Mouse (Mus musculus) adipocyte (in vitro differentiated cells): ENCODE measurements around the gene Ctnna3.
"Not testable (repeated sequence)": the region's sequence is repeated elsewhere in the genome, so short reads cannot be mapped to it uniquely, and the experiment has no call there.

ENCODE experiments used
- DNase-seq: peaks from one replicate; pipeline ENCODE4 v3.0.0-alpha.2; 2016; ENCODE audit warnings: low spot score

The Ctnna3 gene

DNA sequence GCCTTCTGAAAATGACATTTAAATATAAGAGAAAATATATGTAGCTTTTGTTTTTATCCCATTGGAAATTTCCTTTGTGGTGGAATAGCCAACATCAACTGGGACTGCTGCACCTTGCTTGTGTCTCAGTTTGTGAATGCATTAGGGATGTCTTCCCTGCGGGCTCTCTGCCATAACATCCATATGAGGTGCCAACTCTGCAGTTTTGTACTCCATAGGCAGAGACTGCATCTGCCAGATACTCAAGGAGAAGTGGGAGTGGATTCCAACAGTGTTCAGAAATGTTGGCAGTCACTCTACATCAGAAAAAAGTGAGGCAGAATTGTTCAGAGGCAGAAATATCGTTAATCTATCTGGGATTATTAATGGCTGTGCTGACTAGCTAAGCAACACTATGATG is 1158.2 kb downstream of the Ctnna3 start:
- DNase-seq: no peak

DNA sequence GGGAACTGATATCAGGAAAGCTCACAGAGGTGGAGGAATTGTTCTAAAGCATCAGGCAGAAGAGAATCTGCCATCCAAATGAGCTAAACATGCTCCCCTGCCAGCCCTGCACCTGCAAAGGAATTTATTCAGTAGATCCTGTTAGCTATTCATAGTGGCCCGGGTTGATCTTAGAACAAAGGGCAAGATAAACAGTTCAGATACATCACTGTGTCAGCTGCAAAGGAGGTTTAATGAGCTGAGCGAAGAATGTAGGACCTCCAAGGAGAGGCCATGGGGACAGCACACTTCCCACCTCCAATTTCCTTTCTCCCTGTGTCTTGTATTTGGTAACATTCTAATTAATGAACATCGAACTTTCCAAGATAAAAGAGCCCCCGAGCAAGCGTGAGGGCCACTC is 1206.9 kb downstream of the Ctnna3 start:
- DNase-seq: no peak

DNA sequence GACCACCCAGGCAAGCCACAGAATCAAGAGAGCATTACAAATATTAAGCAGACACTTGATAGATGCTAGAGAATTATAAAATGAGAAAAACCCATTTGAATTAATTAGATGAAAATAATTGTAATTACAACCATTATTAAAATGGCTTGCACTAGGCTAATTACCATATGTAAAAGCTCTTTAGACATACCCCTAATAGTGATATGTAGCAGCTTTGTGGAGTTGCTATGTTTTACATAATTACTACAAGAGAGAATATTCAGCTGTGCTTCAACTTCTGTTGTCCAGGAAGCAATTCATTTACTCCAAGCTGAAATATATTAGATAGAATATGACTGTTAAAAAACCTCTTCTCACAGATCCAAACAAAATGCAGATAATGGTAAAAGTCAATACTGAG is 1209.2 kb downstream of the Ctnna3 start:
- DNase-seq: no peak

DNA sequence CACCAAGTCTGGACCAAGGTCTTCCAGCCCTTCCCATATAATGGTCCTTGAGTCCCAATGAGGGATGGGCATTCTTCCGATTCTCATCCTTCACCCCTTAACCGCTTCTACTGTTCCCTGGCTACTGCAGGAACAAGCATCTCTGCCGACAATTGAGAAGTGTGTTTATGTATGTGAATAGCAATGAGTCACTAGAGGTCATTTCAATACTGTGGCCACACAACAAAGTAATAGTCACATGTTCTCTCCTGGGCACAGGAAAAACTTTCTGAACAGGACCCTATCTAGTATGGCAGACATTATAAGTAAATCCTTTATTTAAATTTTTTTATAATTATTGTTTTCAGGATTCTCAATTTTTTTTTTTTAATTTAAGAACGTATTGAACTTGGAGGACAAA is 1211.2 kb downstream of the Ctnna3 start:
- no peak for DNase-seq

DNA sequence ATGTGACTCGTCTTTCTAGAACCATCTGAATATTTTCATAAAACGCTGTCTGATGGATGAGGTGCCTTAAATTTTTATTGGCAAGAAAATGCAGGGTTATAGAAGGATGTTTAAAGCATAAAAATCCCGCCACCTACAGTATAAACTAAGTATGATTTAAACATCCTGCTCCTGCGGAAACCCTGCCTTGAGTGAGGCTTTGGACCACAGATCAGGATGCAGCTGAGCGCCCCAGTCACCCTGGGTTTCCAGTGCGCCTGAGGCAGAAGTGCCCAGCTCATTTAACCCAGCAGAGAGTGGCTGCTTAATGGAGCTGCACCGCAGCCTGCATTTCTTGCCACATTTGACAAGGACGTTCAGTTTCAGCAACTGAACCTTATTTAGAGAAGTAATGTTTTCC is 1211.7 kb downstream of the Ctnna3 start:
- DNase-seq: no peak

DNA sequence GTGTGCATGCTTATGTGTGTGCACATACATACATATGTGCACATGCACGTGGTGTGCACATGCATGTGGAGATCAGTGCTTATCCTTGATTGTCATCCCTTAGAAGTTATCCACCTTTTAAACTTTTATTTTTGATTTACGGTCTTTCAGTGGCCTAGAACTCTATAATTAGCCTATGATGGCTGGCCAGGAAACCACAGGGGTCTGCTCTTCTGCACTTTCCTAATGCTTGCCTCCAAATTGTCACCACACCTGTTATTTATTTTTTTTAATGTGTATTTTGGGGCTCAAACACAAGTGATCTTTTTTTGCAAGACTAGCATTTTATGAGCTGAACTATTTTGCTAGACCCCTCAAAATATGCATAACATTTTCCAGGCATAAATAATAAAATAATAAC is 1214.1 kb downstream of the Ctnna3 start:
- DNase-seq: no peak

DNA sequence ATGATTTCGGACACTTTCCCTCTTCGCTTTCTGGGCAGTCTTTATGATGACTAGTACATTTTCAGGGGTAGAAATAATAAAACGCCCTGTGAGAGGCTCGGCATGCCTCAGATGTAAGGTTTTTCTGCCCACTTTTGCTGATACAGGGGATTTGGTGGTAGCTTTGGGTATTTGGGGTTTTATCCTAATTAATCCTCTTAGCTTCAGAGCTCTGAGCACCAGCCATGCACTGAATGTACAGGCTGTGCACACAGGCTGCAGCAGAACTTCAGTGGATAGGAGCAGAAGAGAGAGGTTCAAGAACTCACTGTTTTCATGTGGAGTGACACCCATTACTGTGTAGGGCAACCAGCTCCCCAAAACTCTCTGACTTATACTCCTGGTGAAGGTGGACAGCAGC is 1231.3 kb downstream of the Ctnna3 start:
- no peak for DNase-seq

DNA sequence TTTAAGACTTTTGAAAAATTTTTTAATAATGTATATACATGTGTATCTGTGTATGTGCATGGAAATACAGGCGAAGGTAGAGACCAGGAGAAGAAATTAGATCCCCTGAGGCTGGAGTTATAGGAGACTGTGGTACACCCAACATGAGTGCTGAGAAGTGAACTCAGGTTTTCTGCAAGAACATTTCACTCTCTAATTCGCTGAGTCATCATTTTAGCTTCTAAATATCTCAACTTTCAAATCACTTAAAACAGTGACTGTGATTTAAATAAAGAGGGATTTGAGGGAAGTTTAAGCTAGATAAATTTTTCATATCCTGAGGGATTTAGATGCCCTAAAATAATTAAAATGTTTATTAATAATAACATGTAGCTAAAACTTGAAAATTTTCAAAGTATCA is 1241.6 kb downstream of the Ctnna3 start:
- DNase-seq: no peak

DNA sequence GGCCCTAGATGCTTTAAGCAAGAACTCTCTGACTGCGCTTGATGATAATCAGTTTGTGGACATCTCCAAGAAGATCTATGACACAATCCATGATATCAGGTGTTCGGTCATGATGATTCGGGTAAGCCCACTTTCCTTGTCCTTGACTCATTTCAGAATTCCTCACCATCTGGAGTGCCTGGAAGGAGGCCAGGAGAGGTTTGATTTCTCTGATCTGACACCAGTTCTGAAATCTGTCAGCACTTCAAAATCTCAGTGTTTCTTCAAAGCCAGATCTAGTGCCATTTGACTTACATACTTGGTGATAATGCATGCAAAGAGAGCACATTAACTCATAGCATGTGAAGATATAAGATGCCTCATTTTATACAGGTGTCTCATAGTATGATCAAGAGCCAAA is 1245.9 kb downstream of the Ctnna3 start:
- DNase-seq: no peak

DNA sequence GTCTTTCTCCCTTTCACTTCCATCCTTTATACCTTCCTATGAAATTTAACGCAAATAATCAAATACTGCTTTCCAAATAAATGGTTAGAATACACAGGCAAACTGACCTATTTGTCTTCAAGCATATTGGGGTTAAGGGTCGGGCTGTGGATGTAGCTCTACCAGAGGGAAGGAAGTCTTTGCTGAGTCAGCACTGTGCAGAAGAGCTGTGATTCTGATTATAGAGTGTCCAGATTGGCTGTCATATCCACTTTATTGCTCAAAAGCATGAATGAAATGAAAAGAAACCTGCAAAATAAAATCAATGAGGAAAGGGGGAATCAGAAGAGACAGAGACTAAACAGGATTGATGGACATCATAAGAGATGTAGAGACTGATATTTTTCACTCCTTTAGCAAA is 1280.1 kb downstream of the Ctnna3 start:
- DNase-seq: no peak

DNA sequence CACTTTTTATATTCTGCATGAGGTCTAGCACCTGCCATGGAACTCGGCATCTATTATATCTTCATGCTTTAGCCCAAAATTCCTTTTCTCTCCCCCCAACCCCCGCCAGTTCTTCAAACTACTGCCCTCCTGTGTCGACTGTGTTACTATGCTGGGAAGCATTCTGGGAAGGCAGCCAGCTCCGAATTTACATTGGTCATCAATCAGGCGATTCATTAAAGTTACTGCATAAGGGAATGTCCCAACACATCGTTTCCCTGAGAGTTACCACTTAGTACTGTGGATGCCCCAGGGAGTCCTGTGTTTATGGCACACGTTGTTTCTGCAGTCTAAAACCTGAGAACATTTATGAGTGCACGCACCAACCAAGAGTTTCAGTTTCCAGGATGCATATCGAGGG is 1288.1 kb downstream of the Ctnna3 start:
- DNase-seq: no peak

DNA sequence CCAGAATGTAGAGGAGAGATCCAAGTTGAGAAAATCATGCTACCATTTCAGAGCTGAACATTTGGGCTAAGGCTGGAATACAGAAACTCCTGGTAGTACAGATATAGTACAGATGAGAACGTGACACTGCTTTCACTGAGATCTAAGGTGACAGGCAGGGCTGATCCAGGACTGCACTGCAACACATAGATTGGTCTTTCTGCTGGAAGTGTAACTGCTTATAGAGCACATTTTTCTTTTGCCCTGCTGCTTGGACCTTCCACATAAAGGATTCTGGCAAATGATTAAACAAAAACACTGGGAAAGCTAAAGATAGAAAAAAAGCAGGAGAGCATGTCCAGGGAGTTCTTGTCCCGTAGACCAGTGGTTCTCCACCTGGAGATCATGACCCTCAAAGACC is 1305.8 kb downstream of the Ctnna3 start:
- DNase-seq: no peak

DNA sequence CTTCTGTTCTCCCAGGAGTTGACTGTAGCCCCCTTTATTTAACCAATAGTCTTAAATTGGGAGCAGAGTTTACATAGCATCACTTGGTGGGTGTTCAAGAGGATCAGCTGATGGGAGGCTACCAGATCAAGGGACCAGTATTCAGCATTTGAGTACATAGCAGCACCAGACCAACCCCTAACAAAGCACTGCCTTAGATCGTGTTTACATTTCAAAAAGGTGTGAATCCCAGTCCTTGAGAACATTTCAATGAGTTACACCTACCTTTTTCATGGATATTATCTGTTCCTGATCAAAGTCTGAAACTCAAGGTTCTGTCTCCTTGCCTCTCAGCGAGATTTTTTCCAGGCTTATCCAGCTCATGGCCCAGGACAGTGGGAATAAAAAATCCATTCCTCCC is 1306.7 kb downstream of the Ctnna3 start:
- no peak for DNase-seq

DNA sequence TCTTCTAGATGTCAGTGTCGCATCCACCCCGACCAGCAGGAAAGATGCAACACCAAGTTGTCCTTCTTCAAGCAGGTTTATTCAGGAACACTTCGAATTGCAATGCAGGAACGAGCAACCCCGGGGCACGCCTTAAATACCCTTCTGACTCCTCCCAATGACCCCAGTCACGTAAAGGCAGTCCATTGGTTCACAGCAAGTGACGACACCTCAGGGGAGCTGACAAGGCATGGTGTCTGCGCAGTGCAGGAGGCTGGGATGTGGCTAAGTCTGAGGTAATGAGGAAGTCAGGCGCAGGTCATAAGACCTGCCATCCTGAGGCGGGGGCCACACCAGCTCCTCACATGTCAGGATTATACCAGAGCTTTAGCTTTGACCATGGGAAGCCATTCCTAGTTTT is 1311.8 kb downstream of the Ctnna3 start:
- not testable (repeated sequence) for DNase-seq

DNA sequence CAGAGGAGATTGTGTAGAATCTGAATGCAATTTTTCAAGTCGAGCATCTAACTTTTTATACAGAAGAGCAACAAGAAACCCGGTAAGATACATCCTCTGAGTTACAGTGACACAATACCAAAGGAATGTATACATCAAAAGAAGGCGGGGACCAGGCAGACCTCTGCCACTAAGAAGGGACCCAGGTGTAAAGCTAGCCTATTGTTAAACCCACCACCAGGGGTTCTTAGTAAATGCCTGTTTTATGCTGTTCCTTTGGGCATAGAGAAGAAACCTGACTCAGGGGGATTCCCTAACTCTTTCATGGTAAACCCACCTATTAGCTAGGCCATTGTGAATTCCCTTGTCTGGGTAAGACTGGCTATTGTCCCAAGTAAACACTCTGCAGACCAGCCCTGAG is 1314.2 kb downstream of the Ctnna3 start:
- not testable (repeated sequence) for DNase-seq

DNA sequence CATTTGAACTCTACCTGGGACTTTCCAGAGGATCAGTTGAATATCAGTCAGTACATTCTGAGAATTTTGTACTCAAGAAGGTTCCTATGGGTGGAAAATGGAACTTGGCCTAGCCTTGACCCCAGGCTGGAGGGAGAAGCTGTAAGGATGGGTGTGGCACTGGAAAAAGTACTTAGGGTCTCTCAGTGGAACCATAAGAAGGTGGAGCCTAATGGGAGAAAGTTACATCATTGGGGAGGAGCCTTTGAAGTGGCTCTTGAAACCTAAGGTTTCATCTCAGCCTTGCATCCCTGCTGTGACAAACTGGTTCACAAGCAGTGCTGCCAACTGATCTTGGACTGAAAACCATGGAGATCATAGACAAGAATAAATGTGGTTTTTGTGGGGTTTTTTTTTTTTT is 1318.8 kb downstream of the Ctnna3 start:
- DNase-seq: no peak

DNA sequence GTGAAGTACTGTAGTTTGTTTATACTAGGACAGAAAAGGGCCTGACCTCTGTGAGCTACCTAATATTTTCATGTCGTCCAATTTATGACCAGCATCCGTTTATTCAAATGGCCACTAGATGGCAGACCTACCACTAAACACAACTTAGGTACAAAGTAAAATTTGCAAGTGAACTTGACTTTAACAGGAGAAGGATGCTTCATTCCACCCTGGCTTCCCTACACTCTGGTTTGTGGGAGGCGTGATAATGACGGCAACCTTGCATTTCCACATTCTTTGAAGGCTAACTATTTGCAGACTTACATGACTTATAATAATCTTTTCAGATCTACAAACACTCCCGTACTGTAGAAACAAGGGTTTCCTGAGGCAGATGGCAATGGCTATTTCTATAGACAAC is 1320.9 kb downstream of the Ctnna3 start:
- peak; percentile 51 for DNase-seq

DNA sequence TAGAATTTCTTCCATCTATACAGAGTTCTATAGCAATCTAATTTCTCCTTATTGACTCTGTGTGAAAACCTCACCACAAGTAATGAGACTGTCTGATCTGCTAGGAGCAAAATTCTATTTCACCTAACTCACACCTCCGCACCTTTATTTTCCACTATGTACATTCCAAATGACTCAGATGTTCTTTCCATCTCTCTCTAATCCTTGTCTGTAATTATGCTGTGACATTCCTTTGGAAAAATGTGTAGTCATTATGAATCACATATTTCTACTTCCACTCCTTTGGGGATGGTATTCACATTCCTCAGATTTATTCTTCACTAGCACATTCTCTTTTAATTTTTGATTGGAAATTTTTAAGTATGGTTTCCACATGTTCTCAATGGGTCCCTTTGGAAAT is 1406.4 kb downstream of the Ctnna3 start:
- DNase-seq: no peak

DNA sequence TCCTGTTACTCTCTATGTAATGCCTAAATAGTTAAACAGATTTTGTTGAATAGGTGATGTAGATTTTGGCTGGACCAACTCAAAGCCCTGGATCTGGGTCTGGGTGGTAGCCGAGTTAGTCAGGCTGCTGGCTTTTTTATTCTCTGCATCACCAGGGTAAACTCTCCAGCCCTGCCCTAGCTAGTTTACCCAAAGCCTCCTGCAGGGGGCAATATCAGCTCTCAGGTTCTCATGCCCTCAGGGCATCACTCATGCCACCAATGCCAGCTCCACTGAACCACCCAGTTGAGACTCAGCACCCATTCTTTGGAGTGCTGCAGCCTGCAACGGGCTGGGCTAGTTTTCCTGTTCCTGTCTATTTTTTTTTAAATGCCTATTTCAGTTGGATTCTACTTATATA is 1431.5 kb downstream of the Ctnna3 start:
- DNase-seq: no peak

DNA sequence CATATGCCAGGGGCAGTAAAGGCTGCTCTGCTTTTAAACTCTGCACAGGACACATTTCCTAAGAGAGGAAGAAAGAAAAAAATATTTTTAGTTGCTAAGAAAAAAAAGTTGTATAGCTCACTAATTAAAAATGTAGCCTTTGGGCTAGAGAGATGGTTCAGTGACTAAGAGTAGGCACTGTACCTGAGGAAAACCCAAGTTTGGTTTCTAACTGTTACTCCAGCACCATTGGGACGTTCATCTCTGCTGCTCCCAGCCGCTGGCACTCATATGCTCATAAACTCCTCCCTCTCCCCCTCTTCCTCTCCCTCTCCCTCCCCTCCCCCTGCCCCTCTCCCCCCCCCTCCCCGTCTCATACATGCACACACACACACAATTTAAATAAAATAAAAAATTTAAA is 1441.0 kb downstream of the Ctnna3 start:
- no peak for DNase-seq

DNA sequence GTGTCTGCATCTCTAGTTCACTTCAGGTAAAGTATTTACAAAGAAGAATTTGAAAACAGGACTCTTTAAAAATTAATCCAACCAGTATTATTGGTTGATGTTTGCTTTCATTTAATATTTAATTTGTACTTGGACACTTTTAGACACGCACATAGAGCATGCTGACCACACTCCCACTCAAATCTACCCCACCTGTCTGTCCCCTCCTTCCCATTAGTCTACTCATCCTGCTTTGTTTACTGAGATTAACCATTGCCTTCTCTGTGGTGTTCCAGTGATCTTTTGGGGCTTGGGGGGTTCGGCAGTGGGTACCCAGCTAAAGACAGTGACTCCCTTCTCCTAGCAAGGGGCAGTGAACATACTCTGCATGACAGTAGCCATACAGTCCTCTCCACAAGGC is 1446.6 kb downstream of the Ctnna3 start:
- no peak for DNase-seq

DNA sequence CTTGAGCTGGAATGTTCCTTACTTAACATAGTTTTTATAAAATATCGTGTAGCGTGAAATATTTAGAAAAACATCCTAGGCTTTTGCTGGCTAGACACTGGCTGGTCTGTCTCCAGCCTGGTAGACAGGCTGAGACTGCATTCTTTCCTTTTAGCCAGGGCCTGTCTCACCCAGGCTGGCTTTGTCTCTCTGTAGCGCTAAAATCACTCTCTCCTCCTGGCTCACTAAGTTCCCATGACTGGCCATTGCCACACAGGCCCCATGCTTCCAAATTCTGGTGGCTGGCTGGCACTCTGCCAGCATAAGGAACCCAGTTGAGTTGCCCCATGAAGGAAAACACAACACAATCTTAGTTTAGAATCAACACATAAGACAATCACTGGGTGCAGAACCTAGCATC is 1450.0 kb downstream of the Ctnna3 start:
- no peak for DNase-seq

DNA sequence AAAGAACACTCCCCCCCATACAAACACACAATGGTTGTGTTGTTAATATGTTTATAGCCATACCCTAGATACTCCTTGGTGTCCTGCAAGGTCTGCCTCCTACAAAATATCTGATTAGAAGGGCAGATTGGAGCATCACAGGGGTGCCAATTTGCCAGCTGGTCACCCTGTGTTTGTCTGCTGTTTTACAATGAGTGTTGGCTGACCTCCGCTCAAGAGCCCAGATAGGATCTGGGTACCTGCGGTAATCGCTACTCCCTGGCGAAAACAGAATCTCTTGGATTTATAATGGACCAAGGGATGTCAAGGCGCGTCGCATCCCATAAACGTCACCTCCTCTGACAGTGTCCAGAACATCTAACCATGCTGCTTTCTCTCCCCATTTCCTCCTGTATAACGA is 1457.0 kb downstream of the Ctnna3 start:
- DNase-seq: no peak

DNA sequence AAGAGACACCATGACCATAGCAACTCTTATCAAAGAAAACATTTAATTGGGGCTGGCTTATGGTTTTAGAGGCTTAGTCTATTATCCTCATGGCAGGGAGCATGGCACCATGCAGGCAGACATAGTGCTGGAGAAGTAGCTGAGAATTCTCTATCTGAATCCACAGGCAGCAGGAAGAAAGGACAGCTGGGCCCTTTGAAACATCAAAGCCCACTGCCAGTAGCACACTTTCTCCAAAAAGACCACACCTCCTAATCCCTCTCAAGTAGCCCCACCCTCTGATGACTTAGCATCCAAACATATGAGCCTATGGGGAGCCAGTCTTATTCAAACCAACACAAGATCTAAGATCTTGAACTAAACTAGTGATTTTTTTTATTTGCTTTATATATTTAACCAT is 1462.6 kb downstream of the Ctnna3 start:
- DNase-seq: no peak

DNA sequence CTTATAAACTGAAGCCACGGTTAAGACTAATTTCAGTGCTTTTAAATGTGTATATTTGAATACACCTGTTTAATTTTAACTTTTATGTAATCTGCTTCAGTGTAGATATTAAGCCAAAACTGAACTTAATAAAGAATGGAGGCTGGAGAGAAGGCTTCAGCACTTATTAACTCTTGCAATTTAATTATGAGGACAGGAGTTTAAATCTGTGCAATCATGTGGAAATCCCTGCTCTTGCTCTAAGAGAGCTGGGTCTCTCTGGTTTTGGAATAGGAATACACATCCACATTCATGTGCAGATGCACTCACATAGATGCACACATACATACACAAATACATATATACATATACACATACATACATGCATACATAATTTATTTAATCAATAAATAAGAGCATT is 1468.8 kb downstream of the Ctnna3 start:
- no peak for DNase-seq
